ENCODE assay signal across 17 mouse cellular contexts in the genomic region with DNA sequence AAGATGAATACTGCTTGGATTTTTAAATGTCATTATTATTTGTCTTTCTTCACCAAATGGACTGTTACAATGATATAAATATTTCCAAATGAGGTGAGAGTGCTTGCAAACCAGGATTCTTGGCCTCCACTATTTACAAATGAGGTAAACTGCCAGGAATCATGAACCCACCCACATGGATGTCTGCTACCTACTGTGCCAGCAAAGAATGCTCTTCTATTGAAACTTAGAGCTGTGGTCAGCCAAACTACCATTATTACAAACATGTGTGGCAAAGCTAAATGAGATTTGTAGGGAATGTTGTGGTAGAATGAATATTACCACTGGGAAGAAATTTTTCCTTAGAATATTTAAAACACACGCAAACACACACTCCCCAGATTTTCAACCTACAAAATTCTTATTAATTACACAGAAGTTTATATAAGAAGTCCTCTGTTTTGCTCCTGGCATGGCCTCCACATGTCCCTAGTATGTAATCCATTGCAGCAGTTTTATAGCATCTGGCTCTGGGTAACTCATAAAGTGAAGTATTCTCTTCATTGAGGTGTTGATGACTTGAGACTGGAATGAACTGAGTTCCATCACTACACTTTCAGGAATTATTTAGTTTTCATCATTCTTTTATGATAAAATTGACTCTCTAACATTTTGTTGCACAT.
"Had no signal": no experiment of that assay in that cellular context is flagged by ENCODE, and none has a peak within 500 bp of the region (broad histone marks: within the 10 kb centered on the region; RNA-seq: fewer than 3 reads in every experiment).

No protein-coding gene starts in this region.

- H3K36me3 ChIP-seq: lung, embryonic 15.5 days; midbrain, embryonic 10.5 days; midbrain, embryonic 12.5 days; midbrain, embryonic 15.5 days; neural tube, embryonic 12.5 days had no signal

- H3K4me3 ChIP-seq: lung, embryonic 15.5 days; midbrain, embryonic 10.5 days; midbrain, embryonic 12.5 days; midbrain, embryonic 15.5 days; neural tube, embryonic 12.5 days had no signal

- H3K9ac ChIP-seq: lung, embryonic 15.5 days; midbrain, embryonic 12.5 days; midbrain, embryonic 15.5 days; neural tube, embryonic 12.5 days had no signal

- H3K27me3 ChIP-seq: lung, embryonic 15.5 days; midbrain, embryonic 12.5 days; midbrain, embryonic 15.5 days; neural tube, embryonic 12.5 days had no signal

- H3K9me3 ChIP-seq: lung, embryonic 15.5 days; midbrain, embryonic 10.5 days; midbrain, embryonic 12.5 days; midbrain, embryonic 15.5 days; neural tube, embryonic 12.5 days had no signal

- H3K27ac ChIP-seq: lung, embryonic 15.5 days; midbrain, embryonic 10.5 days; midbrain, embryonic 12.5 days; midbrain, embryonic 15.5 days; neural tube, embryonic 12.5 days had no signal

- DNase-seq: lung, adult 18-20 months; lung, postnatal 14 days; lung, postnatal 4 days; retina, postnatal 1 day; right cerebral cortex, adult 18-20 months; right cerebral cortex, postnatal 25 days; right cerebral cortex, postnatal 4 days; spleen, adult 18-20 months; thymus, adult 18-20 months; thymus, postnatal 14 days; thymus, postnatal 4 days had no signal

- H3K4me2 ChIP-seq: lung, embryonic 15.5 days; midbrain, embryonic 12.5 days; midbrain, embryonic 15.5 days; neural tube, embryonic 12.5 days had no signal

- H3K4me1 ChIP-seq: lung, embryonic 15.5 days; midbrain, embryonic 10.5 days; midbrain, embryonic 12.5 days; midbrain, embryonic 15.5 days; neural tube, embryonic 12.5 days had no signal

- ATAC-seq: lung, postnatal 0 days; midbrain, embryonic 15.5 days had no signal
